Mouse (Mus musculus): ENCODE measurements around the gene Bysl. TPM values are rescaled to one million over a fixed set of nuclear protein-coding genes. Genes with fewer than 3 reads are reported as not detected.
A peak's percentile ranks its signal among the peaks of the same experiment; 100 is the strongest.

The Bysl gene
- total and polyA plus RNA-seq, 3 experiments = 8.1 to 35.2 (median 11.3) TPM

DNA sequence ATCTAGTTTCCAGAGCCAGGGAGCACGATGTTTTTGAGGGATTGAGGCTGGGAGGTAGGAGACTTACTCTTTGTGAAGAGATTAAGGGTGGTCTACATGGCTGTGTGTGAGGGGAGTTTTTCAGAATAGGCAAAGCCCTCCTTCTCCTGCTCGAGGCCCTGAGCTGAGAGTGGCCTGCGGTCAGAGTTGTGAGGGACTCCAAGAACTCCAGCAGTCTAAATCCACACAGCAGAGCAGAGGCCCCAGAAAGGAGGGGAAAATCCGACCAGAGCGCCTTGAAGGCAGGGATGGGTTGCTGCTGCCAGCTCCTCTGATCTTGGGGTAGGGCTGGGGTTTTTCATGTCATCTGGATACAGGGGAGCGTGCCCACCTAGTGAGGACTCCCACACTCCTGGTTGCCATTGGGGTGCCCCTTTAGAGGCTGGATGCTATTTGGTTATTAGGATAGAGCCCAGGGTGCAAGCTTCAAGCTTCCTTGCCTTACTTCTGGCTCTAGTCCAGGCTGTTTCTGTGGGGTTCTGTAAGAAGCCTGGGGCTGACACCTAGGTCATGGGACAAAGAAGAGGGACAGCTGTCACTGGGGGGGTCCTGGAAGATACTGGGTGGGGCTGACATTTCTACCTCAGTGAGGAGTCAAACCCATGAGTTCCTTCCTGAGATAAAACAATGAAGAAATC is 15.0 kb downstream of the Bysl start:
- DNase-seq (ENCODE audit: low spot score) (no peak), ATAC-seq (ENCODE audit: extremely low read depth, insufficient number of reproducible peaks, low FRiP score, poor library complexity, severe bottlenecking) (no peak)
- Histone ChIP-seq H3K4me1 (ENCODE audit: insufficient read depth, low read depth, low read length) (peaks cover 79% of the 10 kb centered on the region), H3K9me3 (replicated peaks) (no peaks in the 10 kb centered on the region), H3K4me3 (ENCODE audit: low read depth, low read length) (peak overlapping the region; percentile 92), H3K27me3 (ENCODE audit: insufficient read depth, low read length) (no peaks in the 10 kb centered on the region), H3K36me3 (replicated peaks) (peaks cover 63% of the 10 kb centered on the region)
- TF ChIP-seq TAL1 (conservative IDR thresholded peaks at IDR 0.05; ENCODE audit: low read depth, low read length) = no peak
- TF ChIP-seq CTCF (IDR thresholded peaks at IDR 0.05; ENCODE audit: low read depth, low read length) = no peak

DNA sequence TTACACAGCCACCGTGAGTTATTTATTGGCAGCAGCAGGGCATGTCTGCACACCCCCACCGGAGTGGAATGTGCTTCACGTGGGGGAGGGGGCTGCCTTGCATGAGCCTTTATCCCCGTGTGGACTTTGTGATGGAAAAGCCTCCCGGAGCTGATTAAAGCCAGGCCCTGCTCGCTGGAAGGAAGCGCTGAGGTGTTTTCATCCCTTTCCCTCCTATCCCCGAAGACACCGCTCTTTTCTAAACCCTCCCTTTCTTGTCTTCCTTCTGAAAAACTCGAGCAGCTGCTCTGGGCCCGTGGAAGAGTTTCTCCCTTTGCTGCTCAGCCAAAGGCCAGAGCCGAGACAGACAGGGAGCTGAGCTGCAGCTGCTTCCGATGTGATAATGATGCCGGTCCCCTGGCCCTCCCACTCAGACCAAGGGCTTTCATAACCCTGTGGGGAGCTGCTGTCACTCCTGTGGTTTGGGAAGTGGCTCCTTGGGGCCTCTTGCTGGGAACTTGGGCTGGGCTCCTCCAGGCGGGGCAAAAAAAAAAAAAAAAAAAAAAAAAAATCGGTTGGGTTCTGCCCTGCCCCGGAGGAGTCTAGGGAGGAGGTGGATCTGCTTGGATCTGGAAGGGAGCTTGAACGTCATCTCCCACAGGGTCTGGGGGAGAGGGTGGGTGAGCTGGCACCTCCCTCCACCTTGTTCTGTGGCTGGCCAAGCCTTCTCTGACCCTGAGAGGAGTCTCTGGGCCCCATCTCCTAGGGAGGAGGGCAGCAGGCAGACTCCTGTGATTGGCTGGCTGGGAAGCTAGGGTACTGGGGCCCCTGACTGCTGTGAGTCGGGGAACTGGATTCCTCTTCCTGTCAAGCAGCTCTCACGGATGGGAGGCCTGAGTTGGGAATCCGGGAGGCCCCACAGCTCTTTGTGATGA is 15.8 kb downstream of the Bysl start:
- H3K27me3 ChIP-seq (ENCODE audit: insufficient read depth, low read length) = no peaks in the 10 kb centered on the region
- no peaks in the 10 kb centered on the region for H3K9me3 ChIP-seq (replicated peaks)
- peaks cover 79% of the 10 kb centered on the region for H3K4me1 ChIP-seq (ENCODE audit: insufficient read depth, low read depth, low read length)
- TF ChIP-seq TAL1 (conservative IDR thresholded peaks at IDR 0.05; ENCODE audit: low read depth, low read length) (peak; percentile 28; the same call in 1 of the 2 replicates), GATA1 (IDR thresholded peaks at IDR 0.05; ENCODE audit: borderline replicate concordance, low read length) (no peak)
- H3K36me3 ChIP-seq (replicated peaks) = peaks cover 55% of the 10 kb centered on the region
- ATAC-seq (ENCODE audit: extremely low read depth, insufficient number of reproducible peaks, low FRiP score, poor library complexity, severe bottlenecking) (peak; percentile 62), DNase-seq (ENCODE audit: low spot score) (peak; percentile 94)
- H3K4me3 ChIP-seq (ENCODE audit: low read depth, low read length) = peak overlapping the region; percentile 92

DNA sequence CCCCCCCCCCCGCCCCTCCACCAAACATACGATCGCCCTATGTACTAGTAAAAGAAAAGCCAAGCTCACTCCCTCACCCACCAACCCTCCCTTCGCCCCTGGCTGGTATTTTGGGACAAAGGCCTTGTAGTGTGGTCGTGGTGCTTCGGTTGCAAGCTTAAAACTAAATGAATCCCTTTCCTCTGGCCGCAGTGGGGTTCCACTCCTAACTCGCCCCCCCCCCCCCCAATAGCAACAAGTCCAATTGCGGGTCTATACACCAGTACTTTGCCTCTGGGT is 16.4 kb downstream of the Bysl start:
- Histone ChIP-seq H3K4me1 (ENCODE audit: insufficient read depth, low read depth, low read length) (peaks cover 78% of the 10 kb centered on the region), H3K4me3 (ENCODE audit: low read depth, low read length) (peak overlapping the region; percentile 92)
- DNase-seq (ENCODE audit: low spot score) = no peak

DNA sequence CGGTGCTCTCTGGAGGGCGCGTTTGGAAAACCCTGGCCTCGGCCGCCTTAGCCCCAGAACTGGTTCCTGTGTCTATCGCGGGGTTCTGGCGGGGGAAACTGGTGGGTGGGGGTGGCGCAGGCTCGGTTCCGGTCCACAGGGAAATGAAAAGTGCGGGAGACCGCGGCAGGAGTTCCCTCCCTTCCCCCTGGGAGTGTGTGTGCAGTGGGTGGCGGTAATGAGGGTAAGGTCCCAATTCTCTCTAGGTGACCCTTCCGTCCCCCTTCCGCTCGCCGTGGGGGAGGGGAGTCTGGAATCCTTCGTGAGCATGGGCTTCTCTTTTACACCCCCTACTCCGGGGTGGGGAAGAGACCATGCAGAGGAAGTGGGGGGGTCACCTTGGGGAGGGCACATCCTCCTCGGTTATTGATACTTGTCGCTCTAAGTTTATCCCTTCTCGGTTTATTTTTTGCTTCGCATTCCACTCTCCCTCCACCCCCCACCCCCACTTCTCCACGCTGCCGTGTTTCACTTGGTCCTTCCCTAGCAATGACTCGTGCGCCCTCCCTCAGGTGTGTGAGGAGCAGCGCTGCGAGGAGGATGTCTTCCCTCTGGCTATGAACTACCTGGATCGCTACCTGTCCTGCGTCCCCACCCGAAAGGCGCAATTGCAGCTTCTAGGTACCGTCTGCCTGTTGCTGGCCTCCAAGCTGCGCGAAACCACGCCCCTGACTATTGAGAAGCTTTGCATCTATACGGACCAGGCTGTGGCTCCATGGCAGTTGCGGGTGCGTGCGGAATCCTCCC is 16.9 kb downstream of the Bysl start:
- H3K36me3 ChIP-seq (replicated peaks) = peaks cover 44% of the 10 kb centered on the region
- ATAC-seq (ENCODE audit: extremely low read depth, insufficient number of reproducible peaks, low FRiP score, poor library complexity, severe bottlenecking) (no peak), DNase-seq (ENCODE audit: low spot score) (peak; percentile 40)
- no peak for TF ChIP-seq GATA2 (IDR thresholded peaks at IDR 0.05; ENCODE audit: borderline replicate concordance, low read depth, low read length)
- TF ChIP-seq TAL1 (conservative IDR thresholded peaks at IDR 0.05; ENCODE audit: low read depth, low read length) = no peak
- no peak for TF ChIP-seq CTCF (IDR thresholded peaks at IDR 0.05; ENCODE audit: low read depth, low read length)
- no peak for TF ChIP-seq GATA1 (IDR thresholded peaks at IDR 0.05; ENCODE audit: borderline replicate concordance, low read length)
- no peak for TF ChIP-seq POLR2AphosphoS5 (IDR thresholded peaks at IDR 0.05; ENCODE audit: insufficient replicate concordance, low read depth, low read length)
- no peaks in the 10 kb centered on the region for H3K27me3 ChIP-seq (ENCODE audit: insufficient read depth, low read length)
- no peaks in the 10 kb centered on the region for H3K9me3 ChIP-seq (replicated peaks)
- H3K4me1 ChIP-seq (ENCODE audit: insufficient read depth, low read depth, low read length) = peaks cover 77% of the 10 kb centered on the region
- peak overlapping the region; percentile 92 for H3K4me3 ChIP-seq (ENCODE audit: low read depth, low read length)

More for the DNA sequence above, 16.4 kb downstream of the Bysl start:
- H3K36me3 ChIP-seq (replicated peaks) = peaks cover 49% of the 10 kb centered on the region
- H3K9me3 ChIP-seq (replicated peaks) = no peaks in the 10 kb centered on the region
- ATAC-seq (ENCODE audit: extremely low read depth, insufficient number of reproducible peaks, low FRiP score, poor library complexity, severe bottlenecking) = no peak
- TF ChIP-seq POLR2AphosphoS5 (IDR thresholded peaks at IDR 0.05; ENCODE audit: insufficient replicate concordance, low read depth, low read length) (no peak), CTCF (IDR thresholded peaks at IDR 0.05; ENCODE audit: low read depth, low read length) (no peak), TAL1 (conservative IDR thresholded peaks at IDR 0.05; ENCODE audit: low read depth, low read length) (no peak), GATA2 (IDR thresholded peaks at IDR 0.05; ENCODE audit: borderline replicate concordance, low read depth, low read length) (no peak), GATA1 (IDR thresholded peaks at IDR 0.05; ENCODE audit: borderline replicate concordance, low read length) (no peak)
- H3K27me3 ChIP-seq (ENCODE audit: insufficient read depth, low read length) = no peaks in the 10 kb centered on the region

DNA sequence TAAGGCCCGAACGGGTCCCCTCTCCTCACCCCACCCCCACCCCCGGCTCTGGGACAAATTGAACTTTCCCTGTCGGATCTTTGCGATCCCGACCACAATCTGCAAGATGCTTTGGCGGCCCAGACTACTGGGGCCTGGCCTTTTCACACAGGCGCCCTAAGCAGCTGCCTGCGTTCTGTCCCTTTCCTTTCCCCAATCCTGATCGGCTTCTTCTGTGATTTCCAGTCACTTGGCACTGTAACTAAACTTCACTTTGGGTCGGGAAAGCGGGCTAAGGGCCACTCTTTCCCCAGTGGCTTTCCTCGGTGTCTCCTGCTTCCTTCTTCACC is 17.5 kb downstream of the Bysl start:
- Histone ChIP-seq H3K27me3 (ENCODE audit: insufficient read depth, low read length) (no peaks in the 10 kb centered on the region), H3K4me1 (ENCODE audit: insufficient read depth, low read depth, low read length) (peaks cover 72% of the 10 kb centered on the region), H3K4me3 (ENCODE audit: low read depth, low read length) (peak overlapping the region; percentile 92), H3K9me3 (replicated peaks) (no peaks in the 10 kb centered on the region), H3K36me3 (replicated peaks) (peaks cover 39% of the 10 kb centered on the region)
- ATAC-seq (ENCODE audit: extremely low read depth, insufficient number of reproducible peaks, low FRiP score, poor library complexity, severe bottlenecking) (no peak), DNase-seq (ENCODE audit: low spot score) (no peak)
- TF ChIP-seq POLR2AphosphoS5 (IDR thresholded peaks at IDR 0.05; ENCODE audit: insufficient replicate concordance, low read depth, low read length) = no peak
- TF ChIP-seq TAL1 (conservative IDR thresholded peaks at IDR 0.05; ENCODE audit: low read depth, low read length) = no peak
- no peak for TF ChIP-seq CTCF (IDR thresholded peaks at IDR 0.05; ENCODE audit: low read depth, low read length)
- TF ChIP-seq GATA2 (IDR thresholded peaks at IDR 0.05; ENCODE audit: borderline replicate concordance, low read depth, low read length) = no peak
- TF ChIP-seq GATA1 (IDR thresholded peaks at IDR 0.05; ENCODE audit: borderline replicate concordance, low read length) = no peak

DNA sequence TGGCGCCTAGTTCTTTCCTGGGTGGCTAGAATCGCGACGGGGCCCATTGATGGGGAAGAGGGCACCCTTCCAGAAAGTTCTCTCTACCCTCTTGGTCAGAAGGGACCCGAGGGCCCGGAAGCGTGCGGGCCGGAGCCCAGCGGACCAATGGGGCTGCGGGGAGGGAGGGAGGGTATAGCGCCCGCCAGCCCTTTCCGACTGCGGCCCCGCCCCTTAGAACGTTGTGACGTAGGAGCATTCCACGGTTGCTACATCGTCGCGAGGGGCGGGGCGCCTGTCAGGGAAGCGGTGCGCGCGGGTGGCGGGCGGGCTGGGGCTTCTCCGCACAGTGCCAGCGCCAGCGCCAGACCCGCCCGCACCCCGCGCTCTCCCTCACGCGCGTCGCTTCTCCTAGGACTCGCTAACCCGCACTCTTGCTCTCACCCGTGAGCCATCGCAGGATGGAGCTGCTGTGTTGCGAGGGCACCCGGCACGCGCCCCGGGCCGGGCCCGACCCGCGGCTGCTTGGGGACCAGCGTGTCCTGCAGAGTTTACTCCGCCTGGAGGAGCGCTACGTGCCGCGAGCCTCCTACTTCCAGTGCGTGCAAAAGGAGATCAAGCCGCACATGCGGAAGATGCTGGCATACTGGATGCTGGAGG is 18.0 kb downstream of the Bysl start:
- peak overlapping the region; percentile 92 for H3K4me3 ChIP-seq (ENCODE audit: low read depth, low read length)
- H3K36me3 ChIP-seq (replicated peaks) = peaks cover 34% of the 10 kb centered on the region
- H3K9me3 ChIP-seq (replicated peaks) = no peaks in the 10 kb centered on the region
- no peak for TF ChIP-seq CTCF (IDR thresholded peaks at IDR 0.05; ENCODE audit: low read depth, low read length)
- no peak for TF ChIP-seq GATA2 (IDR thresholded peaks at IDR 0.05; ENCODE audit: borderline replicate concordance, low read depth, low read length)
- no peak for TF ChIP-seq GATA1 (IDR thresholded peaks at IDR 0.05; ENCODE audit: borderline replicate concordance, low read length)
- TF ChIP-seq POLR2AphosphoS5 (IDR thresholded peaks at IDR 0.05; ENCODE audit: insufficient replicate concordance, low read depth, low read length) = no peak
- no peak for TF ChIP-seq TAL1 (conservative IDR thresholded peaks at IDR 0.05; ENCODE audit: low read depth, low read length)
- no peaks in the 10 kb centered on the region for H3K27me3 ChIP-seq (ENCODE audit: insufficient read depth, low read length)
- peaks cover 67% of the 10 kb centered on the region for H3K4me1 ChIP-seq (ENCODE audit: insufficient read depth, low read depth, low read length)
- ATAC-seq (ENCODE audit: extremely low read depth, insufficient number of reproducible peaks, low FRiP score, poor library complexity, severe bottlenecking) (peak; percentile 37), DNase-seq (ENCODE audit: low spot score) (peak; percentile 80)
